Mouse (Mus musculus): ENCODE measurements around the gene A630089N07Rik.
"Not testable (repeated sequence)": the region's sequence is repeated elsewhere in the genome, so short reads cannot be mapped to it uniquely, and the experiment has no call there.

A630089N07Rik gene

GRCm38 (mm10) chr16:98081889-98082818, at the start of gene A630089N07Rik:
A630089N07Rik (minus strand) TSS chr16:98082450.
- DNase-seq: peak; percentile 79 to 86

GRCm38 (mm10) chr16:98107109-98107508, 24.9 kb upstream of the A630089N07Rik start:
- no peak for DNase-seq

- not testable (repeated sequence) for DNase-seq
Measured at GRCm38 (mm10) chr16:98081550-98081888, 731 bp downstream of the A630089N07Rik start.

GRCm38 (mm10) chr16:98081140-98081539, 1.1 kb downstream of the A630089N07Rik start:
- not testable (repeated sequence) for DNase-seq

GRCm38 (mm10) chr16:98079382-98079781, 2.9 kb downstream of the A630089N07Rik start:
- not testable (repeated sequence) for DNase-seq

- peak in 1 of 2 experiments; percentile 11 for DNase-seq
Measured at GRCm38 (mm10) chr16:98041676-98042075, 40.6 kb downstream of the A630089N07Rik start.

GRCm38 (mm10) chr16:98034971-98035370, 47.3 kb downstream of the A630089N07Rik start:
- DNase-seq: not testable (repeated sequence)

GRCm38 (mm10) chr16:98026186-98026585, 56.1 kb downstream of the A630089N07Rik start:
- not testable (repeated sequence) for DNase-seq

GRCm38 (mm10) chr16:98022657-98023345, 59.4 kb downstream of the A630089N07Rik start:
- no peak for DNase-seq

GRCm38 (mm10) chr16:98022081-98022480, 60.2 kb downstream of the A630089N07Rik start:
- DNase-seq: no peak

- not testable (repeated sequence) for DNase-seq
Measured at GRCm38 (mm10) chr16:97997383-97997731, 84.9 kb downstream of the A630089N07Rik start.

- DNase-seq: peak; percentile 78 to 83
Measured at GRCm38 (mm10) chr16:97996616-97997382, 85.5 kb downstream of the A630089N07Rik start, which contains the start of gene B230307C23Rik. B230307C23Rik (plus strand) TSS chr16:97997315.

- DNase-seq: no peak
Measured at GRCm38 (mm10) chr16:97995849-97996615, 86.2 kb downstream of the A630089N07Rik start.

GRCm38 (mm10) chr16:97992477-97992876, 89.8 kb downstream of the A630089N07Rik start:
- DNase-seq: not testable (repeated sequence)

GRCm38 (mm10) chr16:97991517-97991916, 90.7 kb downstream of the A630089N07Rik start:
- no peak for DNase-seq

- no peak for DNase-seq
Measured at GRCm38 (mm10) chr16:97984589-97984988, 97.7 kb downstream of the A630089N07Rik start.

- DNase-seq: no peak
Measured at GRCm38 (mm10) chr16:97981362-97981761, 100.9 kb downstream of the A630089N07Rik start.

GRCm38 (mm10) chr16:97977722-97978121, 104.5 kb downstream of the A630089N07Rik start:
- DNase-seq: no peak

- DNase-seq: no peak
Measured at GRCm38 (mm10) chr16:97977277-97977676, 105.0 kb downstream of the A630089N07Rik start.

GRCm38 (mm10) chr16:97963956-97964540, 118.2 kb downstream of the A630089N07Rik start:
- DNase-seq: no peak

- DNase-seq: peak; percentile 98 to 99
Measured at GRCm38 (mm10) chr16:97962151-97962948, 119.9 kb downstream of the A630089N07Rik start, which contains the start of the genes C2cd2 and Zbtb21. C2cd2 (minus strand) TSS chr16:97962598. Zbtb21 (minus strand) TSS chr16:97962622.
